Mouse (Mus musculus) heart, adult 11 months (tissue): Measurements from ENCODE around the gene Stk38.

Experiments used
- DNase-seq: peaks from one replicate; pipeline ENCODE4 v3.0.0; 2022

The Stk38 gene

DNA sequence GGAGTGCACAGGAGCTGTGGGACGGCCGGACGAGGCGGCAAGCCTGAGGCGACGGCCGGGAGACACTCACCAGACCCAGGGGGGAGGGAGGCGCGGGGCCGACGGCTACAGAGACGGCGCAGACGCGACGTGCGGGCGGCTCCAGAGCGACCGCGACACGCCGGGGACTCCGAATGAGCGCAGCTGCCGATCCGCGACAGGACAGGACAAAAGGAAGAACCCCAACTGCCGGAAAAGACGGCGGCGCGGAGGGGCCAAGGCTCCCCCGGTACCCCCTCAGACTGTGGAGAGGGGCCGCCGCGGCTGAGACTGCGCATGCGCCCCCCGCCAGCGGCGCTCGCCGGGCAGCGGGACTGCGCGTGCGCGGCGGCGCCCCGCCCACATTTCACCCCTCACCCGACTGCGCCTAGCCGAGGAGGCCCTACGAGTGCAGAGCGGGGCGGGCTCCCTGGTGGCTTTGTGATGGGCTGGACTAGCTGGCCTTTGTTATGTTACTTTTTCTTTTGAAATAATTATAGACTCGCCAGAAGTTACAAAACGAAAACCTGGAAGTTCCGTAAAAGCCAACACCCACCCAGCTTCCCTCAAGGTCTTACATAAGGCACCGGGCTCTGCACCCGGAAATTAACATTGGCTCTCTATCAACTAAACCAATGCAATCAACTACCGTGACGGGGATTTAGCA, at the start of gene Stk38:
Gene Stk38 (minus strand): TSS at position 355 of the 685 bp plus-strand sequence.
- peak; percentile 100 for DNase-seq

- peak; percentile 40 for DNase-seq
These were observed 49.6 kb upstream of the Stk38 start for GRCm38 (mm10) chr17:29057361-29057890.

DNA sequence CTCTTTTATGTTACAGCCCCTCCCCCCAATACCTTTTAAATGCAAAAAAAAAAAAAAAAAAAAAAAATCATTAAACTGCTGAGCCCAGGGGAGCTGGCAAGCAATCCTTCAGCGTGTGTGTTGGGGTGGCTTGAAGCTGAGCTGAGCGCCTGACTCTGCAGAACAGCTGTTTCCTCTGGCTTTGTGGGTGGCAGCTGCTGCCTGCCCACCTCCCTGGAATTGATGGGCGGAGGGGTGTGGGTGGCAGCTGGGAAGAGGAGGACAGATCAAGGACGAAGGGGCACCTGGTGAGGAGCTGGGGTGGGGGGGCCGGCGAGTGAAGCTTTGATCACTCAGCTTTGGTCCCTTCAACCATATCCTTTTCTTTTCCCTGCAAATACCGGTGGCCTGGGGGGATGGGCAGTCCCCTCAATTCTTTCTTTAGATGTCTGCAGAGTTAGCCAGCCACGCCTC, 48.9 kb upstream of the Stk38 start:
- peak; percentile 92 for DNase-seq

DNA sequence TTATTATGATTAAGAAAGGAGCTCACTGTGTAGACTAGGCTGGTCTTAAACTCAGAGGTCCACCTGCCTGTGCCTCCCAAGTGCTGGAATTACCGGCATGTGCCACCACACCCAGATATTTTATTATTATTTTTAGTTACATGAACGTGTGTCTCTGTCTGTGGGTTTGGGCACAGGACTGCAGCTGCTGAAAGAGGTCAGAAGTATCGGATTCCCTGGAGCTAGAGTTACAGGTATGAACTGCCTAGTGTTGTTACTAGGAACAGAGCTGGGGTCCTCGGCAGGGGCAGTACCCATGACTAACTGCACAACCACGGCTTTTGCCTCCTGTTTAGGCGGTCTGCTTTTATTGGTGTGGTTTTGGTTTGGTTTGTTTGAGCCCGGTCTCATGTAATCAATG, 48.4 kb upstream of the Stk38 start:
- DNase-seq: peak; percentile 52

GRCm38 (mm10) chr17:29055586-29055985, 47.8 kb upstream of the Stk38 start:
- DNase-seq: peak; percentile 83

DNA sequence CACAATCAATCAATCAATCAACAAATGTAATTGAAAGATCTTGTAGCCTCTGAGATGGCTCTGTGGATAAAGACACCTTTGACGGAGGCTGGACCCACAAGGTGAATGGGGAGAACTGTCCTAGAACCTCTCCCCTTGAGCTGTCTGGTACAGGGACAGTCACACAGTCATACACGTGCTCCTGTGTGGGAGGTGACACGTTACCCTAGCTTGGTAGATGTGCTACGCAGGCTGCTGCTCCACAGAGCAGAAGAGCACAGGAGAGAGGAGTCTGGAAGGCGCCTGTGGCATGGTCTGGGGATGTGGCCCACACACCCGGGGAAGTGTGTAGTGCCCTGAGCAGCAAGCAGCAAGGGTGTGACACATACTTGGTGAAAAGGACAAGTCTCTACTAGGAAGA, 46.6 kb upstream of the Stk38 start:
- peak; percentile 93 for DNase-seq

DNA sequence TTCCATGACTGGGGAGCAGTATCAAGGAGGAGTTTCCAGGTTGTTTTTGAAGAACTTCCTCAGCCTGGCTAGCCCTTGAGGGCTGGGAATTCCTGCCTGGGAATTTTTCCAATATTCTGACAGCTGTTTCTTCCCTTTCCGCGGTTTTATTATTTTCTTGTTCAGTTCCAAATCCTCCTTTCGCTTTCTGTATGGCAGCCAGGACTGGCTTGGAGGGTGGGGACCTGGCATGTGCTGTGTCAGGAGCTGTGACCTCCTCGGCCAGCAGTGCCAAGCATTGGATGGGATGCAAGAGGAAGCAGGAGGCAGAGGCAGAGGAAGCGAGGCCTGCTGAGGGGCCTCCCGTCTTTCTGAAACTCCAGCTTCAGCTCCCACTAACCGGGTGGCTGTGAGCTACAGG, 46.0 kb upstream of the Stk38 start:
- DNase-seq: peak; percentile 99

- DNase-seq: peak; percentile 85
These were observed 45.3 kb upstream of the Stk38 start for GRCm38 (mm10) chr17:29053067-29053466.

- peak; percentile 93 for DNase-seq
These were observed 43.0 kb upstream of the Stk38 start for GRCm38 (mm10) chr17:29050791-29051190.

DNA sequence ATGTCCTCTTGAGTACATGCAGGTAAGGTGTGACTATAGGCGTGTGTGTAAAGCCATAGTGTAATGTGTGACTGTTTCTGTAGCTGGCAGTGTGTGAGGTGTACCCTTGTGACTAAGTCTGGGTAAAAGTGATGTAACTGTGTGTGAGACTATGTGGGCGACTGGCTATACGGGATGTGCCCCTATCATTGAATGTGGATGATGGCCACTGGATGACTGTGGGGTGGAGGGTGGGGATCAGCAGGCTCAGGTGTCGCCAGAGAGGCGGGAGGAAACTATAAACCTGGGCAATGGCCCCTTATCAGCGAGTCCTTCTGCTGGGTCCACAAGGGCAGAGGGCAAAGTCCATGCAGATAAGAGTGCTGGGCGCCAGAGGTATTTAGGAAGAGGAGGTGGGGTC, 42.1 kb upstream of the Stk38 start:
- DNase-seq: peak; percentile 92

GRCm38 (mm10) chr17:29049508-29049889, 41.7 kb upstream of the Stk38 start:
- peak; percentile 55 for DNase-seq

GRCm38 (mm10) chr17:29048748-29049507, 41.1 kb upstream of the Stk38 start:
- peak; percentile 98 for DNase-seq

DNA sequence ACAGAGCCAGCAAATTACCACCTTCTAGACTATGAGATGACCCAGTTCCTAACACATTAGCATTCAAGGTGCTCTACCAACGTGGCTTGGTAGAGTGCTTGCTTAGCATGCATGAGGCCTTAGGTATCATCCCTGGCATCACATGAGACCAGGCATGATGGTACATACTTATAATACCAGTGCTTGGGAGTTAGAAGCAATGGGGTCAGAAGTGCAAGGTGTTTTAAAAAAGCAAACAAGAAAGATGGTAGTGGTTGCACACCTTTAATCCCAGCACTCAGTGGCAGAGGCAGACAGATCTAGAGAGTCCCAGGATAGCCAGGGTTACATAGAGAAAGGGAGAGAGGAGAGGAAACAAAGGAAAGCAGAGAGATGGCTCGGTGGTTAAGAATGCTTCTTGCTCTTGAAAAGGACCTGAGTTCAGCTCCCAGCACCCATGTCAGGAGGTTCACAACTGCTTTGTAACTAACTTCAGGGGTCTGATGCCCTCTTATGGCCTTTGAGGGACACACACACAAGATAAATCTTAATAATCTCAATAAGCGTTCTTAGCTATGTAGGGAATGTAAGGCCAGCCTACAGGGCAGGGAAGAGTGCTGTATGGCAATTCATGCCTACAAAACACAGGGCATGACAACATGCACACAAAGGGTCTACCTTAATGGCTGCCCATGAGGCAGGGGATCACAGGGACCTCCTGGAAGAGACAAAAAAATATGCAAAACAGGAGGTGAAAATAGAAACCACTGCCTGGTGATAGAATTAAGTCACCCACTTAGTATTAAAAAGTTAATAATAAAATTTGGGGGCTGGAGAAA, 40.1 kb upstream of the Stk38 start:
- DNase-seq: peak; percentile 78

- peak; percentile 61 for DNase-seq
These were observed 39.1 kb upstream of the Stk38 start for GRCm38 (mm10) chr17:29046863-29047262.

DNA sequence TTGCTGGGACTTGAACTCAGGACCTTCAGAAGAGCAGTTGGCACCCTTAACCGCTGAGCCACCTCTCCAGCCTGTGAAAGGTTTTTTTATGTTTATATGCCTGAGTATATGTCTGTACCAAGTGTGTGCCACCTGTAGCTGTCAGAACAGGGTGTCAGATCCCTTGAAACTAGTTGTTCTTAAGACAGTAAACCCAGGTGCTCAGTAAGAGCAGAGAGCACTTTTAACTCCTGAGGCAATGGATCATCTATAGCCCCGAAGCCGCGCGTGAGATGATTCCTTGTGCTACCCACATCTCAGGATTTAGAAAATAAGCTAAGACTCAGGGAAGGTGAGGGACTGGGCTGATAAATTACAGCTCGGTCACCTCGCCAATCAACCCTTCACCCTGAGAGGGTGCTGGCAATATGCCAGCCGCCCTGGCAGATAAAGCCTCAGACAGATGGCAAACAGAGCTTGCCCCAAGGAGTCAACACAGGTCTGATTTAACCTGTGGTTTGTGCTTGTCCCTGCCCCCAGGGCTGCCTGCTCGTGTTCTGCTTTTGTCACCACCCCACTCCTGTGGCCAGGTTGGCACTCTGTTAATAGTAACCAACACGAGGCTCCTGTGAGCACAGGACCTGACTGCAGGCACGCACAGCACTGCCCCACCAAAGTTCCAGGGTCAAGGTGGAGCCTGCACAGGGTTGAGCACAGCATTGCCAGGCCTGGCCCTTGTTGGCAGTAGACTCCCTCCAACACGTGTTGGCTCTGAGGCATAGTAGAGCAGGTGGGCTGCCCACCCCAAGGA, 38.1 kb upstream of the Stk38 start:
- DNase-seq: peak; percentile 95

- DNase-seq: peak; percentile 88
These were observed 37.1 kb upstream of the Stk38 start for GRCm38 (mm10) chr17:29044925-29045319.

DNA sequence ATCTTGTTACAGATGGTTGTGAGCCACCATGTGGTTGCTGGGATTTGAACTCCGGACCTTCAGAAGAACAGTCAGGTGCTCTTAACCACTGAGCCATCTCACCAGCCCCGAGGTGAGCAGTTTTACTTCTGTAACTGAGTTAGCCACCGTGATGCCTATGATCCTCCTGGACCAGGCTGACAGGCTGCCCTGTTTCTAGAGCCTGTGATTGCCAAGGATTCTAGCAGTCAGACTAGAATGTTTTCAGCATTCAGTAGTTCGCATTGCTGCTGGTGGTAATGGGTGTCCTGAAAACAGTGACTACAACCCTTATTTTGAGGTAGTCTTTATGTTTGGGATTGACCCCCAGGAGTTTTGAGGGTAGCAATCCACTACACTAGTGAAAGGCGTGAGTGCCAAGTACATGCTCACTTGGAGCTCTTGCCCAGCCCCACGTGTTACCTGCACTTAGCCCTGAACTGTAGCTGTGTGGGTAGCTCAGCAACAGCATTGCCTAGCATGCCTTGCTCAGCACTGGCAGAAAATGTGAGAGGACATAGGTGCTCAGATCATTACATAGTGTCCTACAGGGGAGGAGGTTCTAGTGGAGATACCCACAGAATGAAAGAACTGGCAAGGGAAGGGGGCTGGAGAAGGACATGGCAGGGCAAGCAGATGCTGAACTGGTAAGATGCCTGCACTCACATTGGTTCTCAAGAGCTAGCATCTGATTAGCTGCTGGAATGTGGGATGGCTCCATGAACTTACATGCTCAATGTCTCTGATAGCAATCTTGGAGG, 36.5 kb upstream of the Stk38 start:
- peak; percentile 86 for DNase-seq

GRCm38 (mm10) chr17:29043583-29043982, 35.8 kb upstream of the Stk38 start:
- peak; percentile 54 for DNase-seq

GRCm38 (mm10) chr17:29042569-29042968, 34.8 kb upstream of the Stk38 start:
- no peak for DNase-seq

GRCm38 (mm10) chr17:29041632-29042031, 33.8 kb upstream of the Stk38 start:
- DNase-seq: peak; percentile 48

DNA sequence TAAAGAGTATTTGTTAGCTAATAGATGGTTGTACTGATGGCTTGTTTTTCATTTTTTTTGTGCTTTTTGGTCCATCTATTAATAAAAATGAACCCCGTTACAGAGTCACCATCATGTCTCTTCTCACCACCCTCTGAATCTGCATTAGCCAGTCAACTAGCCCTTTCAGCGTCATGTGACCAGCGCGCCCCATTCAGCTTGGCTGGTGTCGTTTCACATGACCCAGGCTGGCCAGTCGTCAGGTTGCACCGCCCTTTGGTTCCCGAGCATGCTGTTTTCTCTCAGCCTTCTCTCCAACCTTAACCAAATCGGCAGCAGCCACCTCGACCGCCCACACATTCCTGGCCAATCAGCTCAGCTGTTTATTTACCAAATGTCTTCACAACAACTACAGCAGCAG, 31.6 kb upstream of the Stk38 start:
- DNase-seq: peak; percentile 95
